Mouse (Mus musculus) midbrain, embryonic 15.5 days (tissue): Measurements from ENCODE around the gene Mlst8. TPM values are rescaled to one million over a fixed set of nuclear protein-coding genes. Genes with fewer than 3 reads are reported as not detected.
A peak's percentile ranks its signal among the peaks of the same experiment; 100 is the strongest.

Experiments used
- ATAC-seq: fragments of 200-750 bp; cut with Nextera tagmentation; replicated peaks from 2 replicates; pipeline ENCODE4 v1.8.0; 2017; ENCODE audit warnings: moderate TSS enrichment
- H3K27ac ChIP-seq: fragments of 300-500 bp; sonication (generic); 2 replicates; pipeline ENCODE4 v1.5.1; 2015; ENCODE audit warnings: mild to moderate bottlenecking, inconsistent platforms
- H3K27me3 ChIP-seq: fragments of 300-500 bp; sonication (generic); replicated peaks from 2 replicates; pipeline ENCODE4 v1.6.1; 2015; ENCODE audit warnings: inconsistent platforms
- H3K36me3 ChIP-seq: fragments of 300-500 bp; sonication (generic); replicated peaks from 2 replicates; pipeline ENCODE4 v1.6.1; 2015; ENCODE audit warnings: inconsistent platforms
- H3K4me1 ChIP-seq: fragments of 300-500 bp; sonication (generic); 2 replicates; pipeline ENCODE4 v1.6.1; 2015; ENCODE audit warnings: inconsistent platforms
- H3K4me2 ChIP-seq: fragments of 300-500 bp; sonication (generic); 2 replicates; pipeline ENCODE4 v1.6.1; 2015; ENCODE audit warnings: inconsistent platforms, mild to moderate bottlenecking, moderate library complexity
- H3K4me3 ChIP-seq: fragments of 300-500 bp; sonication (generic); 2 replicates; pipeline ENCODE4 v1.5.1; 2015; ENCODE audit warnings: mild to moderate bottlenecking, inconsistent platforms
- H3K9ac ChIP-seq: fragments of 300-500 bp; sonication (generic); 2 replicates; pipeline ENCODE4 v1.6.1; 2015; ENCODE audit warnings: mild to moderate bottlenecking, inconsistent platforms
- H3K9me3 ChIP-seq: fragments of 300-500 bp; sonication (generic); 2 replicates; pipeline ENCODE4 v1.6.1; 2016; ENCODE audit warnings: inconsistent platforms
- WGBS: fragments of 180-500 bp; shearing (Covaris S2); methylation state at CpG from one replicate; pipeline ENCODE4 v1.1.7; 2015; ENCODE audit warnings: mixed read lengths; 5-methylcytosine and 5-hydroxymethylcytosine counted together
- polyA plus RNA-seq: library from polyadenylated mRNA; unstranded; fragments of >200 nt; fragmentation: Nextera tagmentation; extraction: Ambion mirVana; gene quantifications from 2 replicates; pipeline ENCODE4 v1.2.1, GENCODE M21; 2015

Gene Mlst8
- polyA plus RNA-seq, result 40.6 and 43.7 TPM in 2 replicates

DNA sequence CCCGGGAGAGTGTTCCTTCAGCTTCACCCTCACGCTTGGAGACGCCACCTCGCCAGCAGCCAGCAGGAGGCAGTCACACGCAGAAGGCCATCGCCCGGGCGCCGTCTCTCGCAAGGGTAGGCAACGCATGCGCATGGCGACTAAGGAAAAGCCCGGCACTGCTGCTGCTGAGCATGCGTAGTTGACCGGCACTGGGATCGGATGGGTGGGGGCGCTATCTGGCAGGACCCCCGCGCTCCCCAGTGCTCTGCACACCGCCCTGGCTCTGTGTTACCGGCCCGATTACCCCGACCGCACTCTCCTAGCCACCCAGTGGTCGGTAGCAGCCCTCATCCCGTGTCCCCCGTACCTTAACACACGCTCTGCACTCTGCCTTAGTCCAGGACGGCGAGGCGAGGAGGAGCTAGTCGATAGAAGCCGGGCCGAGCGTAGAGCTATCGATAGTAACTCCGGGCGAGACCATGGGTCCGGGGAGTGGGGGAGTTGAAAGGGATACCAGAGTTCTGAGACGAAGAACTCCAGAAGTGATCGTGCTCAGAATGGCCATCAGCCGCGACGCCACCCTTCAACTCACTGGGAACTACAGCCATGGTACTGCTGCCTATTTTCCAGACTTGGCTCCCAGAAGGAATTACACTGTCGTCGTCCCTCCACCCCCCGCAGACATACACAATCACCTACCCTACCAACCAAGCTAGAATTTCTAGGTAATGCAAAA, at the start of gene Mlst8:
TSS of gene Mlst8 (minus strand) at position 416 of the 718 bp plus-strand sequence.
- peak; percentile 92 for ATAC-seq
- H3K4me2 ChIP-seq, result peak within 1 kb of the TSS; percentile 54
- WGBS, result under 1% methylated on average over 48 of the region's 48 CpGs
- peaks cover 18% of the 10 kb centered on the region for H3K36me3 ChIP-seq
- peak within 1 kb of the TSS; percentile 61 for H3K4me3 ChIP-seq
- H3K4me1 ChIP-seq, result peaks cover 21% of the 10 kb centered on the region
- no peaks in the 10 kb centered on the region for H3K27me3 ChIP-seq
- H3K9ac ChIP-seq, result peak within 1 kb of the TSS; percentile 68
- H3K9me3 ChIP-seq, result no peaks in the 10 kb centered on the region
- H3K27ac ChIP-seq, result peak within 1 kb of the TSS; percentile 95

DNA sequence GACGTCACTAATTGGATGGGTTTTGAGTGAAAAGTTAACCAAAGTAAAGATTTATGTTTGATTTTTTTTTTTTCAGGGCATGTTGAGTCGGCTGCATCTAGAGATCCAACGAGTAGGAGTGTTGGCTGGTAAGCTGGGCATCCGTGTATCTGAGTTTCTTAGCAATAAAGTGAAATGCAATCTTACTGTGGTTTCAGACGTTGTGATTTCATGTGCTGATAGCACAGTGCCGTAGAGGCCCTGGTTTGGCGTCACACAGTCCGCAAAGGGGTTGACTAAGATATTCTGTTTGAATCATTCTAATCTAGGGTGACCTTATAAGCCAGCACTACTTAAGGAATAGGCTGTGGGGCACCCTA, 49.7 kb upstream of the Mlst8 start:
- ATAC-seq, result no peak

GRCm38 (mm10) chr17:24527723-24528559, 49.1 kb upstream of the Mlst8 start, which contains the start of gene Traf7:
Traf7 (minus strand) TSS chr17:24527938.
- peaks cover 62% of the 10 kb centered on the region for H3K4me1 ChIP-seq

More for the DNA sequence above, 49.7 kb upstream of the Mlst8 start:
- H3K9ac ChIP-seq, result peak overlapping the region; percentile 57
- peaks cover 68% of the 10 kb centered on the region for H3K4me1 ChIP-seq
- H3K27me3 ChIP-seq, result no peaks in the 10 kb centered on the region
- no peaks in the 10 kb centered on the region for H3K9me3 ChIP-seq
- peak overlapping the region; percentile 89 for H3K27ac ChIP-seq
- WGBS, result under 1% methylated on average over 8 of the region's 8 CpGs
- no peaks in the 10 kb centered on the region for H3K36me3 ChIP-seq
- H3K4me2 ChIP-seq, result peak overlapping the region; percentile 81
- H3K4me3 ChIP-seq, result peak overlapping the region; percentile 59

DNA sequence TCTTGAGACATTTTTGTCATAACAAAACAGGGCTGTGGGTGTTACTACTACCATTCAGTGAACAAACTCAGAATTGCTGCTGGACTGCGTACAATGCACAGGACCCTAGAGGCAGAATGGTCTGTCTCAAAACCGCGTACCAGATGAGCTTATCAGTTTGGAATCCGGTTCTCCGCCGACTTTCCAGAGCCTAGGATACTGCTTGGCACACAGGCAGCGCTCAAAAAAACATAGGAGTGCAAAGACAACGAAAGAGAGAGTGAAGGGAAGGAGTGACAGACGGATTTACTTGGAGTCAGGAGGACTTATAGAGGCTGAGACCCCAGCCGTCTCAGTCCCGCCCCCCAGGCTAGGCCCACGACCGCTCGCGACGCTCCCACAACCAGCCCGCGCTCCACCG, 48.4 kb upstream of the Mlst8 start:
- peak; percentile 7 for ATAC-seq
- Histone ChIP-seq H3K9me3 (no peaks in the 10 kb centered on the region), H3K4me2 (peak overlapping the region; percentile 64), H3K27me3 (no peaks in the 10 kb centered on the region), H3K9ac (peak overlapping the region; percentile 95), H3K27ac (peak overlapping the region; percentile 88), H3K4me3 (peak overlapping the region; percentile 94), H3K36me3 (no peaks in the 10 kb centered on the region), H3K4me1 (peaks cover 56% of the 10 kb centered on the region)
- 0% methylated on average over 19 of the region's 19 CpGs for WGBS

More at GRCm38 (mm10) chr17:24527723-24528559, 49.1 kb upstream of the Mlst8 start, which contains the start of gene Traf7:
- H3K27me3 ChIP-seq, result no peaks in the 10 kb centered on the region
- peak within 1 kb of the TSS; percentile 89 for H3K27ac ChIP-seq
- H3K9me3 ChIP-seq, result no peaks in the 10 kb centered on the region
- WGBS, result under 1% methylated on average over 40 of the region's 40 CpGs
- H3K36me3 ChIP-seq, result no peaks in the 10 kb centered on the region
- H3K9ac ChIP-seq, result peak within 1 kb of the TSS; percentile 95
- ATAC-seq, result peak; percentile 97
- H3K4me3 ChIP-seq, result peak within 1 kb of the TSS; percentile 94
- H3K4me2 ChIP-seq, result peak within 1 kb of the TSS; percentile 81

DNA sequence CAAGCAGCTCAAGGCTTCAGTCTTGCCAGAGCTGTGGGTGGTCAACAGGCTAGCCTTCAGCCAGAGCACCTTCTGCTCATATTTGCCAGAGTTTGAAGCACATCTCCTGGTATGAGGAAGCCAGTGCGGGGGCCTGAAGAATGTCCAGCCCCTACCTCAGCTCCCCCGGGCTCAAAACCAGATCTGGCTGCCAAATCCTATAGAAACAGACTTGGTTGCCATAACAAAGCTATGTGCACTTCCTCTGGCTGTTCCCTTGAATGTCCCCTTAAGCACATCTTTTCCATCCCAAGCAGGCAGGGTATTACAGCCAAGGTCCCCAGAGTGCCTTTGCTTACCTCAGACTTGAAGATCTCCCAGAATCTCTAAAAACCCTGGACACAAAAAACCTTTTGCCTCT, 45.9 kb upstream of the Mlst8 start:
- Histone ChIP-seq H3K36me3 (no peaks in the 10 kb centered on the region), H3K27ac (no peak overlapping the region), H3K9ac (no peak overlapping the region), H3K4me3 (no peak overlapping the region), H3K4me2 (no peak overlapping the region), H3K9me3 (no peaks in the 10 kb centered on the region), H3K27me3 (no peaks in the 10 kb centered on the region), H3K4me1 (peaks cover 38% of the 10 kb centered on the region)
- ATAC-seq, result no peak
- 87% methylated on average over 2 of the region's 2 CpGs for WGBS

DNA sequence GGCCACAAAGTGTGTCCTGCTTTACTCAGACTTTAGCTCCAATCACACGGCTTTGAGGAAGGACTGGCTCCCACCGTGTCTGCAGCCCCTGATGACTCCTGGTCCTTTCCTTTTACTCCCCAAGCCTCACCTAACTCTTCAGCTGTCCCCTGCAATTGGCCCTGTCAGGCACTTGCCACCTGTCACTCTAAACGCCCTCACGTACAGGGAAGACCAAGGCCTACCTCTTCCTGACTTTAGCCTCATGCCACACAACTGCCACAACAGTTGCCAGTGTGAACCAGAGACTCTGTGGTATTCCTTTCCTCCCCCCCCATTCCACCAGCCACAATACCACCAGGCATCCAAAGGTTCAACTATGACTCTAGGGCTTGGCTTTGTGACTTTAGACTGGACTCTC, 41.6 kb upstream of the Mlst8 start:
- H3K9ac ChIP-seq, result no peak overlapping the region
- H3K4me2 ChIP-seq, result no peak overlapping the region
- H3K4me3 ChIP-seq, result no peak overlapping the region
- peaks cover 20% of the 10 kb centered on the region for H3K36me3 ChIP-seq
- H3K9me3 ChIP-seq, result no peaks in the 10 kb centered on the region
- H3K4me1 ChIP-seq, result peaks cover 8% of the 10 kb centered on the region; the same call in 1 of the 2 replicates
- 91% methylated on average over 4 of the region's 4 CpGs for WGBS
- no peaks in the 10 kb centered on the region for H3K27me3 ChIP-seq
- ATAC-seq, result no peak
- H3K27ac ChIP-seq, result no peak overlapping the region

GRCm38 (mm10) chr17:24514270-24515257, 35.7 kb upstream of the Mlst8 start:
- WGBS, result 91% methylated on average over 24 of the region's 24 CpGs
- Histone ChIP-seq H3K4me3 (no peak overlapping the region), H3K9ac (no peak overlapping the region), H3K27ac (0 out of 2 replicates have a peak overlapping the region, but pooled peaks have one; percentile 11), H3K36me3 (peaks cover 53% of the 10 kb centered on the region), H3K9me3 (no peaks in the 10 kb centered on the region), H3K4me1 (no peaks in the 10 kb centered on the region), H3K27me3 (no peaks in the 10 kb centered on the region), H3K4me2 (no peak overlapping the region)
- no peak for ATAC-seq

DNA sequence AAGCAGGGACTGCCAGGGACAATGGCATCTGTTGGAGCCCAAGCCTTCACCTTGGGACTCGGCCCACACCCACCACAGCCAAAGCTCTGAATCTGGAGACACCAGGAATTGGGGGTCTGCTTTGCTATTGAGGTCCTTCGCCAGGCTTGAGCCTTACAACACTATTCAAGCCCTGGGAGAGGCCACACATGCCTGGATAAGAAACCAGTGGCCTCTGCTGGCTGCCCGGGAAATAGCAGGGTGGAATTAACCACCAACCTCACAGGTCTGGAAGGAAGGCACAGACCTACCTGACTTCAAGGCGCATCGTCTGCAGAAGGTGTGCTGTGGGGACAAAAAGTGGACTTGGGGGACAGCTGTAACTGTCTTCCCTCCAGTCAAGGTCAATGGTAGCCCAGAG, 34.7 kb upstream of the Mlst8 start:
- ATAC-seq, result peak; percentile 59
- 53% methylated on average over 5 of the region's 5 CpGs for WGBS

GRCm38 (mm10) chr17:24507806-24508460, 29.1 kb upstream of the Mlst8 start:
- Histone ChIP-seq H3K9ac (no peak overlapping the region), H3K36me3 (peaks cover 71% of the 10 kb centered on the region)
- WGBS, result 82% methylated on average over 12 of the region's 12 CpGs

More for the DNA sequence above, 34.7 kb upstream of the Mlst8 start:
- H3K27me3 ChIP-seq, result no peaks in the 10 kb centered on the region
- H3K4me1 ChIP-seq, result no peaks in the 10 kb centered on the region
- no peaks in the 10 kb centered on the region for H3K9me3 ChIP-seq
- no peak overlapping the region for H3K9ac ChIP-seq
- H3K4me3 ChIP-seq, result no peak overlapping the region
- H3K27ac ChIP-seq, result no peak overlapping the region
- H3K4me2 ChIP-seq, result no peak overlapping the region
- H3K36me3 ChIP-seq, result peaks cover 58% of the 10 kb centered on the region

DNA sequence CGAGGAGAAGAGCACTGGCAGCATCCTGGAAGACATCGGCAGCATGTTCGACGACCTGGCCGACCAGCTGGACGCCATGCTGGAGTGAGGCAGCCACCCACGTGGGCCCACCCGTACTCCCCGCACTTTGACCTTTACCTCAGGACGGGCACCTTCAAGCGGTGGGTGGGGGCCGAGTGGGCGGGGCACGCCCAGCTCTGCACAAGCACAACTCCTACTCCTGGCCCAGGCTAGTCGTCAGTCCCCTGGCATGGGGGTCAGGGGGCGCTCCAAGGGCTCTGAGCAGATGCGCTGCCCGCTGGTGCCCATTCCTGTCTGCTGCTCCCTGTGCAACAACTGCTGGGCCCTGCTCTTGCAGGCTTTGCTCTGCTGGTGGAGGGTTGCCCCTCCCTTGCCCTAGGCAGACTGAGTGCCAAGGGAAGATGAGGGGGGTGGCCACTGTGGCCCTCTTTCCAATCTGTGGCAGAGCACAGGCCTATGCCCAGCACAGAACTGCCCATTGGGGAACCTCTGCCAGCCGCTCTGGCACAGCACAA, 28.3 kb upstream of the Mlst8 start:
- no peak overlapping the region for H3K9ac ChIP-seq
- H3K27ac ChIP-seq, result no peak overlapping the region
- peaks cover 7% of the 10 kb centered on the region; the same call in 1 of the 2 replicates for H3K4me1 ChIP-seq
- peaks cover 78% of the 10 kb centered on the region for H3K36me3 ChIP-seq
- H3K27me3 ChIP-seq, result no peaks in the 10 kb centered on the region
- H3K9me3 ChIP-seq, result no peaks in the 10 kb centered on the region
- H3K4me3 ChIP-seq, result no peak overlapping the region
- ATAC-seq, result no peak; the same call in 1 of the 2 replicates
- WGBS, result 62% methylated on average over 19 of the region's 19 CpGs
- no peak overlapping the region for H3K4me2 ChIP-seq

More at GRCm38 (mm10) chr17:24507806-24508460, 29.1 kb upstream of the Mlst8 start:
- Histone ChIP-seq H3K27ac (no peak overlapping the region), H3K4me3 (no peak overlapping the region), H3K27me3 (no peaks in the 10 kb centered on the region), H3K9me3 (no peaks in the 10 kb centered on the region), H3K4me2 (no peak overlapping the region), H3K4me1 (peaks cover 7% of the 10 kb centered on the region; the same call in 1 of the 2 replicates)
- no peak for ATAC-seq
